Mouse (Mus musculus) stomach, embryonic 15.5 days (tissue): Measurements from ENCODE around the gene Vkorc1. TPM values are rescaled to one million over a fixed set of nuclear protein-coding genes. Genes with fewer than 3 reads are reported as not detected.

Experiments
- ATAC-seq: fragments of 200-750 bp; cut with Nextera tagmentation; 2 replicates; pipeline ENCODE4 v1.8.0; 2017; ENCODE audit warnings: low read depth, moderate number of reproducible peaks, moderate TSS enrichment; ENCODE audit not compliant: insufficient read depth, low FRiP score
- H3K27ac ChIP-seq: fragments of 300-500 bp; sonication (generic); 2 replicates; pipeline ENCODE4 v1.5.1; 2015; ENCODE audit warnings: mild to moderate bottlenecking, inconsistent platforms
- H3K27me3 ChIP-seq: fragments of 300-500 bp; sonication (generic); replicated peaks from 2 replicates; pipeline ENCODE4 v1.6.1; 2015; ENCODE audit warnings: inconsistent platforms
- H3K36me3 ChIP-seq: fragments of 300-500 bp; sonication (generic); 2 replicates; pipeline ENCODE4 v1.6.1; 2015; ENCODE audit warnings: inconsistent platforms
- H3K4me1 ChIP-seq: fragments of 300-500 bp; sonication (generic); 2 replicates; pipeline ENCODE4 v1.6.1; 2015; ENCODE audit warnings: inconsistent platforms
- H3K4me2 ChIP-seq: fragments of 300-500 bp; sonication (generic); 2 replicates; pipeline ENCODE4 v1.6.1; 2015; ENCODE audit warnings: mild to moderate bottlenecking, inconsistent platforms
- H3K4me3 ChIP-seq: fragments of 300-500 bp; sonication (generic); replicated peaks from 2 replicates; pipeline ENCODE4 v1.5.1; 2015; ENCODE audit warnings: inconsistent platforms
- H3K9ac ChIP-seq: fragments of 300-500 bp; sonication (generic); 2 replicates; pipeline ENCODE4 v1.6.1; 2015; ENCODE audit warnings: inconsistent platforms
- H3K9me3 ChIP-seq: fragments of 300-500 bp; sonication (generic); 2 replicates; pipeline ENCODE4 v1.6.1; 2016; ENCODE audit warnings: inconsistent platforms
- WGBS: fragments of 180-500 bp; shearing (Covaris S2); methylation state at CpG from one replicate; pipeline ENCODE4 v1.1.7; 2015; 5-methylcytosine and 5-hydroxymethylcytosine counted together
- polyA plus RNA-seq: library from polyadenylated mRNA; unstranded; fragments of >200 nt; fragmentation: Nextera tagmentation; extraction: Ambion mirVana; gene quantifications from 2 replicates; pipeline ENCODE4 v1.2.1, GENCODE M21; 2015

Gene Vkorc1
- polyA plus RNA-seq, 1 experiment from 2014 or later, result 190 TPM

DNA sequence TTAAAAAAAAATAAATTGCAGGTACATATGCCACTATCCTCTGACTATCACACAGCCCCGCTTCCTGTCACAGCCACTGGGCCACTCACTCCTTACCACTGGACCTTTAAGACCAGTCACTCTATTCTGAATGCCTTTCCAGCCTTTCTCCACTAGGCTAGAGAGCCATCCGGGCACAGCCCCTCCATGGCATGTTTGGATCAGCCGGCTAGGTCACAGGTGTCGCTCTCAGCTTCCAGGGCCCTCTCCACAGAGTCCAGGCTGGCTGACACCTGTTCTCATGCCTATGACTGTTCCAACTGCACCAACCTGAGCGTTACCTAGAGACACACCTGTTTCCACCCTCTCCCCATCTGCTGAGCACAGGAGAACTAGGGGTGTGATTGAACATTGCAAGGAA, 33.2 kb upstream of the Vkorc1 start:
- Histone ChIP-seq H3K27me3 (no peaks in the 10 kb centered on the region), H3K9ac (0 out of 2 replicates have a peak overlapping the region, but pooled peaks have one; percentile 46), H3K9me3 (no peaks in the 10 kb centered on the region), H3K27ac (peak overlapping the region; percentile 95), H3K4me3 (peak overlapping the region; percentile 47), H3K4me1 (peaks cover 41% of the 10 kb centered on the region), H3K4me2 (peak overlapping the region; percentile 51), H3K36me3 (peaks cover 8% of the 10 kb centered on the region; the same call in 1 of the 2 replicates)
- ATAC-seq, result no peak
- WGBS, result 42% methylated on average over 5 of the region's 5 CpGs

- Histone ChIP-seq H3K4me3 (peak overlapping the region; percentile 47; the same call in 1 of the 2 replicates), H3K36me3 (peaks cover 8% of the 10 kb centered on the region; the same call in 1 of the 2 replicates), H3K27ac (peak overlapping the region; percentile 93; the same call in 1 of the 2 replicates), H3K4me1 (peaks cover 34% of the 10 kb centered on the region), H3K9me3 (no peaks in the 10 kb centered on the region), H3K4me2 (peak overlapping the region; percentile 51), H3K27me3 (no peaks in the 10 kb centered on the region), H3K9ac (no peak overlapping the region)
- no peak for ATAC-seq
- WGBS, result 77% methylated on average over 11 of the region's 11 CpGs
These were observed 32.3 kb upstream of the Vkorc1 start for GRCm38 (mm10) chr7:127927726-127928125.

DNA sequence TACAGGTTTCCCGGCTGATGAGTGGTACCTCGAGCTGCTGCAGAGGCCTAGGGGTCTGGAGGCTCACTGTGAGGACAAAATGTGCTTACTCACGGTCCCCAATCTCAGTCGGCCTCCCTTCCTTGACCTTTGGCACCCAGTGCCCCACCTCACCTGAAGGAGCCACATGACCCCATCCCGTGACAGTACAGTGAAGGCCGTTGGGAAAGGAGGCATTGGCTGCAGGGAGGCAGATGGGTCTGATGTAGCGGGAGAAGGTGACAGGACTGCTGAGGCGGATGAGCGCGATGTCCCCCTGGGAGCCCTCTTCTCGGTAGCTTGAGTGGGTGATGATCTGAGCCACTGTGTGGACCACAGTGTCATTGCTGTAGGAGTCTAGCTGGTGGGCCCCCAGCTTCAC, 31.4 kb upstream of the Vkorc1 start:
- peak overlapping the region; percentile 93 for H3K27ac ChIP-seq
- 74% methylated on average over 11 of the region's 11 CpGs for WGBS
- no peak overlapping the region for H3K9ac ChIP-seq
- H3K9me3 ChIP-seq, result no peaks in the 10 kb centered on the region
- peak overlapping the region; percentile 20 for H3K4me2 ChIP-seq
- H3K27me3 ChIP-seq, result no peaks in the 10 kb centered on the region
- peaks cover 30% of the 10 kb centered on the region for H3K4me1 ChIP-seq
- no peak overlapping the region for H3K4me3 ChIP-seq
- H3K36me3 ChIP-seq, result peaks cover 8% of the 10 kb centered on the region; the same call in 1 of the 2 replicates
- no peak for ATAC-seq

GRCm38 (mm10) chr7:127926066-127926465, 30.6 kb upstream of the Vkorc1 start:
- H3K9me3 ChIP-seq, result no peaks in the 10 kb centered on the region
- 73% methylated on average over 8 of the region's 8 CpGs for WGBS
- peaks cover 8% of the 10 kb centered on the region; the same call in 1 of the 2 replicates for H3K36me3 ChIP-seq
- ATAC-seq, result no peak
- no peak overlapping the region for H3K4me3 ChIP-seq
- peaks cover 23% of the 10 kb centered on the region for H3K4me1 ChIP-seq
- H3K9ac ChIP-seq, result no peak overlapping the region
- H3K27ac ChIP-seq, result peak overlapping the region; percentile 93
- H3K4me2 ChIP-seq, result peak overlapping the region; percentile 20
- H3K27me3 ChIP-seq, result no peaks in the 10 kb centered on the region

DNA sequence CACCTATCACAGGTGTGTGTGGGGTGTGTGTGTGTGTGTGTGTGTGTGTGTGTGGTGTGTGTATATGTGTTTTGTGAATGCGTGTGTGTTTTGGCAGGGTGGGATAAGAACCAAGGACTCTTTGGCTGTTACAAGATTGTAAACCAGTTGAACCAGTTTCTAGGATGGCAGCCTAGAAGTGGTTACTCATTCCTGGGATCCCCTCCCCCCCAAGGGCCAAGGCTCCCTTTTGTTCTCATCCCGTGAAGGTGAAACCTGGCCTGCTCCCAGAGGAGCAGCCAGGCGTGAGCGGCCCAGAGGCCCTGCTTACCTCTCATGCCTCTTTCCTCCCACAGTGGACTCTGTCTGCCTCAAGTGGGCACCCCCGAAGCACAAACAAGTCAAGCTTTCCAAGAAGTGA, 29.8 kb upstream of the Vkorc1 start:
- peak overlapping the region; percentile 93 for H3K27ac ChIP-seq
- no peak overlapping the region for H3K4me3 ChIP-seq
- H3K27me3 ChIP-seq, result no peaks in the 10 kb centered on the region
- H3K9ac ChIP-seq, result no peak overlapping the region
- H3K36me3 ChIP-seq, result peaks cover 8% of the 10 kb centered on the region; the same call in 1 of the 2 replicates
- H3K9me3 ChIP-seq, result no peaks in the 10 kb centered on the region
- peaks cover 22% of the 10 kb centered on the region for H3K4me1 ChIP-seq
- peak; percentile 76 for ATAC-seq
- 66% methylated on average over 5 of the region's 5 CpGs for WGBS
- no peak overlapping the region for H3K4me2 ChIP-seq

DNA sequence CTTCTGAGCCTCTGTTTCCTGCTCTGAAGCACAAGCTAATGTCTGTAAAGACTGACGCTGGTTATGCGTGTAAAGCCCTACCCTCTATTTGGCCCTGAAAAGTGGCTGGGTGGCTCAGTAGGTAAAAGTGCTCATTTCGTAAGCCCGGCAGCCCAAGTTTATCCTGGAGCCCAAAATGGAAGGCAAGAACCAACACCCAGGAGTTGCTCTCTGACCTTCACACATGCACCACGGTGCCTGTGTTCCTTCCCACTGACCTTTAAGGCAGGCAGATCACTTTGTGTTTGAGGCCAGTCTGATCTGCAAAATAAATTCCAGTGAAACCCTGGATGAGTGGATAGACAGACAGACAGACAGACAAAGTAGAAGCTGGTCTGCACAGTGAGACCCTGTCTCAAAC, 28.3 kb upstream of the Vkorc1 start:
- H3K4me3 ChIP-seq, result no peak overlapping the region
- H3K4me1 ChIP-seq, result peaks cover 22% of the 10 kb centered on the region
- H3K36me3 ChIP-seq, result peaks cover 8% of the 10 kb centered on the region; the same call in 1 of the 2 replicates
- no peak overlapping the region for H3K4me2 ChIP-seq
- 75% methylated on average over 5 of the region's 5 CpGs for WGBS
- no peak for ATAC-seq
- H3K27me3 ChIP-seq, result no peaks in the 10 kb centered on the region
- H3K27ac ChIP-seq, result peak overlapping the region; percentile 78; the same call in 1 of the 2 replicates
- no peaks in the 10 kb centered on the region for H3K9me3 ChIP-seq
- no peak overlapping the region for H3K9ac ChIP-seq

DNA sequence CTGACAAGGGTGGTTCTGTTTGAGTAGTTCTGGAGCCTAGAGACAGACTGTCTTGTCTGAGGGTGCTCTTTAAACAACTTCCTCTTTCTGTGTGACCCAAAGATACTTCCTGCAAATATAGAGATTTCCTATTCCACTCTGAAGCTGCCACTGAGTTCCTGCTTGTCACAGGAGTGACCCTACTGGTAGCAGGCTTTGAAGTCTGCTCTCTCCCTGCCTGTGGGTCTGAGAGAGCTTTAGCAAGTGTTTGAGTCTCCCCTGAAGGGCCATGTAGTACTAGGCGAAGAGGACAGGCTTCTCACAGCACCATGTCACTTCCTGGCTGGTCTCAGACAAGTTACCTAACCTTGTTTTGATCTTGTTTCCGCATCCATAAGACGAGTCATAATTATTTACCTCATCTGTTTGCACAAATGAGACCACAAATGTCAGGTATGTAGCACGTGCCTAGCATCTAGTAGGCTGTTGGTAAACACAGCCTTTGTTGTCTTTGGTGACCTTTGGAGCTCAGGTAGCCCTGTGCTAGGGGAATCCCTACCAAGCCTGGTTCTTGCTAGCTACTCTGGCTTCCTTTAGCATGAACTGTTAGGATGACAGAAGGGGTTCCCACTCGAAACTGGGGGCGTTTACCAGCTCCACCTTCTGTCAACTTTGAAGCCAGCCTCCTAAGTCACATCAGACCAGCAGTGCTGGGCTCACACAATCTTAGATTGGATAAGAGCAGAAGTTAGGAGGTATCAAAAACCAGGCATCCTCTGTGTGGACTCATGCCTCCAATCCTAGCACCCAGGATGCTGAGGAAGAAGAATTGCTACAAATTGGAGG, 27.2 kb upstream of the Vkorc1 start:
- Histone ChIP-seq H3K9ac (no peak overlapping the region), H3K27me3 (no peaks in the 10 kb centered on the region), H3K27ac (peak overlapping the region; percentile 78), H3K36me3 (peaks cover 8% of the 10 kb centered on the region; the same call in 1 of the 2 replicates), H3K4me3 (no peak overlapping the region), H3K9me3 (no peaks in the 10 kb centered on the region), H3K4me1 (peaks cover 18% of the 10 kb centered on the region), H3K4me2 (no peak overlapping the region)
- ATAC-seq, result no peak
- 59% methylated on average over 6 of the region's 6 CpGs for WGBS

DNA sequence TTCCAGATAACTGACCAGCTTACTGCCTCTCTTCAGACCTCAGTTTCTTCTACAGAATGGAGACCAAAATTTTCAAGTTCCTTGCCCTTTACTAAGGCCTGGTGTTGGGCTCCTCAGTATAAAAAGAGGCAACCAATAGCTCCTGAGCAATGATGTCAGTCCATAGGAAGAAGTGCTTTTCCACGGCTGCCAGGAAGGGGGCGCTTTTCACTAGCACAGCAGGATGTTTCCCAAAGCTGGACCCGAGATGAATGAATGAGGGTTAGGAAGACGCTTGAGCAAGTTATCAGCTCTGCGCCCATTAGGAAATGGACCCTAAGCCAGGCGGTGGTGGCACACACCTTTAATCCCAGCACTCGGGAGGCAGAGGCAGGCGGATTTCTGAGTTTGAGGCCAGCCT, 26.1 kb upstream of the Vkorc1 start:
- H3K9ac ChIP-seq, result no peak overlapping the region
- no peaks in the 10 kb centered on the region for H3K27me3 ChIP-seq
- H3K36me3 ChIP-seq, result peaks cover 8% of the 10 kb centered on the region; the same call in 1 of the 2 replicates
- H3K9me3 ChIP-seq, result no peaks in the 10 kb centered on the region
- no peak overlapping the region for H3K27ac ChIP-seq
- no peak overlapping the region for H3K4me2 ChIP-seq
- peaks cover 11% of the 10 kb centered on the region for H3K4me1 ChIP-seq
- WGBS, result 64% methylated on average over 8 of the region's 8 CpGs
- no peak for ATAC-seq
- no peak overlapping the region for H3K4me3 ChIP-seq

DNA sequence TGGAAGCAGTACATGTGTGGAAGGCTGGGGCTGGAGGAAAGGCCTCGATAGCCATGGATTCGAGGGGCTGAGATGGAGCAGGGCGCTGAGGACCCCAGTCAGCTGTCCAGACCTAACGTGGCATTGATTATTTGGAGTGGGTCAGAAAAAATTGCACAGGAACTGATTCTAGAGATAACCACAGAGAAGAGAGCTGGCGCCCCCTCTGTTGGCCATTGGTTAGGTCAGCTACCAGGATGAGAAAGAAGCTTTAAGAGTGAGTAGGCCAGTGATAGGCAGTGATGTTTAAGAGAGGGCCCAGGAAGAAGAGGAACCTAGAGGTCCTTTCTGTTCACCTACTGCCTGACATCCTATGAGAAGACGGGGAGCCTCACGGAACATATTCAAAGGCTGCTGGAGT, 23.9 kb upstream of the Vkorc1 start:
- peaks cover 12% of the 10 kb centered on the region; the same call in 1 of the 2 replicates for H3K36me3 ChIP-seq
- no peak for ATAC-seq
- 69% methylated on average over 7 of the region's 7 CpGs for WGBS

GRCm38 (mm10) chr7:127918203-127918602, 22.8 kb upstream of the Vkorc1 start:
- Histone ChIP-seq H3K9me3 (no peaks in the 10 kb centered on the region), H3K4me2 (no peak overlapping the region), H3K4me3 (no peak overlapping the region), H3K4me1 (no peaks in the 10 kb centered on the region; the same call in 1 of the 2 replicates), H3K36me3 (peaks cover 12% of the 10 kb centered on the region; the same call in 1 of the 2 replicates), H3K27ac (no peak overlapping the region), H3K27me3 (no peaks in the 10 kb centered on the region), H3K9ac (no peak overlapping the region)
- 56% methylated on average over 3 of the region's 3 CpGs for WGBS
- ATAC-seq, result no peak

More for the DNA sequence above, 23.9 kb upstream of the Vkorc1 start:
- Histone ChIP-seq H3K4me2 (no peak overlapping the region), H3K4me3 (no peak overlapping the region), H3K9ac (no peak overlapping the region), H3K9me3 (no peaks in the 10 kb centered on the region), H3K27ac (no peak overlapping the region), H3K27me3 (no peaks in the 10 kb centered on the region), H3K4me1 (peaks cover 3% of the 10 kb centered on the region)

DNA sequence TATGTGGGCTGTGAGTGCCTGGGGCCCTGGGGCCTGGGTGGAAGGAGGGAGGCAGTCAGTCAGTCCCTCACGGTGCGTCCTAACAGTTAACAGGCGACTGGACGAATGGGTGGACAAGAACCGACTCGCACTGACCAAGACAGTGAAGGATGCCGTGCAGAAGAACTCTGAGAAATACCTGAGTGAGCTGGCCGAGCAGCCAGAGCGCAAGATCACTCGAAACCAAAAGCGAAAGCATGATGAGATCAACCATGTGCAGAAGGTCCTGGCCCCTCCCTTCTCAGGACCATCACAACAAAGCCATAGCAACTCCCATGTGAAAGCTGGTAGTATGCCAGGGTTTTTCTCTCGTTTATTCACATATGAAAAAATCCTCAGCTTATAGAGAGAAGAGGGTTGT, 19.9 kb upstream of the Vkorc1 start:
- H3K36me3 ChIP-seq, result peaks cover 12% of the 10 kb centered on the region; the same call in 1 of the 2 replicates
- no peak for ATAC-seq
- H3K4me3 ChIP-seq, result no peak overlapping the region
- H3K27ac ChIP-seq, result no peak overlapping the region
- H3K4me1 ChIP-seq, result 0 out of 2 replicates have a peak, but pooled peaks cover 4% of the 10 kb centered on the region
- H3K9ac ChIP-seq, result no peak overlapping the region
- no peaks in the 10 kb centered on the region for H3K9me3 ChIP-seq
- no peak overlapping the region for H3K4me2 ChIP-seq
- no peaks in the 10 kb centered on the region for H3K27me3 ChIP-seq
- 91% methylated on average over 12 of the region's 12 CpGs for whole genome bisulfite sequencing

GRCm38 (mm10) chr7:127912938-127913337, 17.5 kb upstream of the Vkorc1 start:
- Histone ChIP-seq H3K27me3 (no peaks in the 10 kb centered on the region), H3K4me3 (peak overlapping the region; percentile 81), H3K9ac (peak overlapping the region; percentile 73; the same call in 1 of the 2 replicates), H3K4me1 (0 out of 2 replicates have a peak, but pooled peaks cover 4% of the 10 kb centered on the region), H3K4me2 (peak overlapping the region; percentile 65), H3K36me3 (peaks cover 32% of the 10 kb centered on the region), H3K9me3 (no peaks in the 10 kb centered on the region), H3K27ac (peak overlapping the region; percentile 90)
- WGBS, result 20% methylated on average over 4 of the region's 4 CpGs
- ATAC-seq, result no peak
